Mouse (Mus musculus) kidney, postnatal 10 days (tissue): ENCODE data around the gene Cygb.
"Not testable (repeated sequence)": the region's sequence is repeated elsewhere in the genome, so short reads cannot be mapped to it uniquely, and the experiment has no call there.

ENCODE experiments used
- DNase-seq: peaks from one replicate; pipeline ENCODE4 v3.0.0; 2021; ENCODE audit warnings: mixed read lengths

Cygb gene

GRCm38 (mm10) chr11:116674616-116675379 is 20.7 kb upstream of the Cygb start:
- peak; percentile 91 for DNase-seq

GRCm38 (mm10) chr11:116673410-116673809 is 19.3 kb upstream of the Cygb start:
- DNase-seq: no peak

- no peak for DNase-seq
These were observed 18.5 kb upstream of the Cygb start for GRCm38 (mm10) chr11:116672595-116672994.

GRCm38 (mm10) chr11:116671845-116672434 is 17.8 kb upstream of the Cygb start:
- DNase-seq: no peak

GRCm38 (mm10) chr11:116671112-116671844 is 17.2 kb upstream of the Cygb start:
- peak; percentile 98 for DNase-seq

GRCm38 (mm10) chr11:116670386-116670785 is 16.3 kb upstream of the Cygb start:
- DNase-seq: no peak

GRCm38 (mm10) chr11:116669787-116670365 is 15.8 kb upstream of the Cygb start:
- no peak for DNase-seq

GRCm38 (mm10) chr11:116669316-116669715 is 15.2 kb upstream of the Cygb start:
- no peak for DNase-seq

- DNase-seq: peak; percentile 58
These were observed 14.7 kb upstream of the Cygb start for GRCm38 (mm10) chr11:116668839-116669238.

GRCm38 (mm10) chr11:116668381-116668825 is 14.3 kb upstream of the Cygb start:
- peak; percentile 38 for DNase-seq

- DNase-seq: no peak
These were observed 13.8 kb upstream of the Cygb start for GRCm38 (mm10) chr11:116667930-116668329.

- not testable (repeated sequence) for DNase-seq
These were observed 12.9 kb upstream of the Cygb start for GRCm38 (mm10) chr11:116667012-116667411.

GRCm38 (mm10) chr11:116666566-116666965 is 12.5 kb upstream of the Cygb start:
- DNase-seq: no peak

- DNase-seq: no peak
These were observed 11.2 kb upstream of the Cygb start for GRCm38 (mm10) chr11:116665289-116665688.

- no peak for DNase-seq
These were observed 7.8 kb upstream of the Cygb start for GRCm38 (mm10) chr11:116661948-116662377.

- DNase-seq: no peak
These were observed 7.3 kb upstream of the Cygb start for GRCm38 (mm10) chr11:116661291-116661947.

- DNase-seq: no peak
These were observed 6.1 kb upstream of the Cygb start for GRCm38 (mm10) chr11:116660181-116660580.

GRCm38 (mm10) chr11:116659027-116659621 is 5.0 kb upstream of the Cygb start:
- DNase-seq: no peak

GRCm38 (mm10) chr11:116658238-116658637 is 4.1 kb upstream of the Cygb start:
- peak; percentile 55 for DNase-seq

GRCm38 (mm10) chr11:116657311-116658223 is 3.5 kb upstream of the Cygb start:
- DNase-seq: peak; percentile 95
